Mouse (Mus musculus): ENCODE measurements at regions not wholly inside any gene's neighbourhood (a gene's known extent, or its start where the extent isn't known, plus 50 kb on each side); places are given as distances from the start of the nearest gene placed in this dataset.
"Not testable (repeated sequence)": the region's sequence is repeated elsewhere in the genome, so short reads cannot be mapped to it uniquely, and the experiment has no call there.

DNA sequence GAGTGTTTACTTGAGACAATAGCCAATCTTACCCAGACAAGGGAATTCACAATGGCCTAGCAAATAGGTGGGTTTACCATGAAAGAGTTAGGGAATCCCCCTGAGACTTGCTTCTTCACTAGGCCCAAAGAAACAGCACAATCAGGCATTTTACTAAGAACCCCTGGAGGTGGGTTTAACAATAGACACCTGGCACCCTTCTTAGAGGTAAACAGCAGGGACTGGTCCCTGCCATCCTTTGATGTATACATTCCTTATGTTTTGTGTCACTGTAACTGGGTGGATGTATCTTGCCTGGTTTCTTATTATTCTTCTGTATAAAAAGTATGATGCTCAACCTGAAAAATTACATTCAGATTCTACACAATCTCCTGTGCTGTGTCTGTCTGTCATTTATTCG, 127.7 kb upstream of the Thsd7a start:
- H3K9me3 ChIP-seq (replicated peaks; ENCODE audit: control insufficient read depth, low read length); H3K36me3 ChIP-seq (ENCODE audit: control insufficient read depth, insufficient read depth, low read length); H3K4me1 ChIP-seq (ENCODE audit: control insufficient read depth, insufficient read depth, low read length); H3K4me2 ChIP-seq (ENCODE audit: low read depth, low read length); H3K4me3 ChIP-seq (replicated peaks; ENCODE audit: low read length); H3K9ac ChIP-seq (ENCODE audit: low read length); H3K27me3 ChIP-seq (ENCODE audit: control insufficient read depth, insufficient read depth, low read length); H3K27ac ChIP-seq (ENCODE audit: low read length); ATAC-seq (ENCODE audit: insufficient read depth, low FRiP score): not testable (repeated sequence)
- WGBS: 52% methylated on average over 1 of the region's 1 CpGs

- no peaks in the 10 kb centered on the region for H3K9me3 ChIP-seq (replicated peaks; ENCODE audit: control insufficient read depth, low read length)
- ATAC-seq (ENCODE audit: insufficient read depth, low FRiP score): no peak
- WGBS: 50% methylated on average over 4 of the region's 4 CpGs
Observed at GRCm38 (mm10) chr6:12876366-12876765, 127.2 kb upstream of the Thsd7a start.

DNA sequence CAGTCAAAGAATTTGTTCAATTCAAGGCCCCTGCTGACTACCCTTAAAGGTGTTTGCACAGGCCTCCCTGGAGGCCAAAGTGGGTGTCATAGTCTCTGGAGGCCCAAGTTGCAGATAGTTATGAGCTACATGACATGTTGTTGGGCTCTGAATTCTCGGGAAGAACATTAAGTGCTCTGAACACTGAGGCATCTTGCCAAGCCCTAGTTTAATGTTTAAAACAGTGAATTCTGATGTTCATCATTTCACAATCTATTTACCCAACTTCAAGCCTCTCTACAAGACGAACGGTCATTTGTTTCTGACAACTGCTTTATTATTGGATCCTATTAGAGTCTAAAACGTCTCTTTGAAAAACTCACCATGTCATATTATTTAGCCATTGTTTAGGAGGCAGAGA, 119.0 kb upstream of the Thsd7a start:
- no peak for ATAC-seq (ENCODE audit: insufficient read depth, low FRiP score)
- no peak overlapping the region for H3K27ac ChIP-seq (ENCODE audit: low read length)
- H3K27me3 ChIP-seq (ENCODE audit: control insufficient read depth, insufficient read depth, low read length): no peaks in the 10 kb centered on the region
- no peaks in the 10 kb centered on the region for H3K36me3 ChIP-seq (ENCODE audit: control insufficient read depth, insufficient read depth, low read length)
- H3K9me3 ChIP-seq (replicated peaks; ENCODE audit: control insufficient read depth, low read length): no peaks in the 10 kb centered on the region
- no peak overlapping the region for H3K4me2 ChIP-seq (ENCODE audit: low read depth, low read length)
- no peak overlapping the region for H3K9ac ChIP-seq (ENCODE audit: low read length)
- no peak overlapping the region for H3K4me3 ChIP-seq (replicated peaks; ENCODE audit: low read length)
- no peaks in the 10 kb centered on the region for H3K4me1 ChIP-seq (ENCODE audit: control insufficient read depth, insufficient read depth, low read length)
- 50% methylated on average over 4 of the region's 4 CpGs for WGBS

More at GRCm38 (mm10) chr6:12876366-12876765, 127.2 kb upstream of the Thsd7a start:
- no peaks in the 10 kb centered on the region for H3K27me3 ChIP-seq (ENCODE audit: control insufficient read depth, insufficient read depth, low read length)
- no peak overlapping the region for H3K4me3 ChIP-seq (replicated peaks; ENCODE audit: low read length)
- H3K4me2 ChIP-seq (ENCODE audit: low read depth, low read length): no peak overlapping the region
- no peak overlapping the region for H3K9ac ChIP-seq (ENCODE audit: low read length)
- H3K27ac ChIP-seq (ENCODE audit: low read length): no peak overlapping the region
- H3K36me3 ChIP-seq (ENCODE audit: control insufficient read depth, insufficient read depth, low read length): no peaks in the 10 kb centered on the region
- H3K4me1 ChIP-seq (ENCODE audit: control insufficient read depth, insufficient read depth, low read length): no peaks in the 10 kb centered on the region

DNA sequence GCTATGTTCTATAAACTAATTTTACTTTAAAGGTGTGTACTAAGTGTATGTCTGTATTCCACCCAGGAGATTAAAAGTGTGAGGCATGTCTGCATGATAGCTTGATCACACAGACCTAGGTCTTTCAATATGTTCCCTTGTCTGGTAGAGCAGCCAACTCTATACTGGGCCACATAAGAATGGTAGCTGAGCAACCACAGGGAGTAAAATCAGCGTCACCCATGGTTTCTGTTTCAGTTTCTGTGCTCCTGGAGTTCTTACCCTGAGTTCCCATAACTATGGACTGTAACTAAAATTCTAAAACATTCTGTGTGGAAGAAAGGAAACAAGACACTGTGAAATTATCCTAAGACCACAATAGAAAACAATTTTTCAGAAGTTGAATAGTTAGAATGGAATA, 102.8 kb upstream of the Thsd7a start:
- WGBS: 85% methylated on average over 1 of the region's 1 CpGs
- H3K4me2 ChIP-seq (ENCODE audit: low read depth, low read length): no peak overlapping the region
- no peaks in the 10 kb centered on the region for H3K36me3 ChIP-seq (ENCODE audit: control insufficient read depth, insufficient read depth, low read length)
- H3K9ac ChIP-seq (ENCODE audit: low read length): no peak overlapping the region
- no peaks in the 10 kb centered on the region for H3K4me1 ChIP-seq (ENCODE audit: control insufficient read depth, insufficient read depth, low read length)
- no peaks in the 10 kb centered on the region for H3K27me3 ChIP-seq (ENCODE audit: control insufficient read depth, insufficient read depth, low read length)
- H3K9me3 ChIP-seq (replicated peaks; ENCODE audit: control insufficient read depth, low read length): no peaks in the 10 kb centered on the region
- no peak overlapping the region for H3K27ac ChIP-seq (ENCODE audit: low read length)
- no peak overlapping the region for H3K4me3 ChIP-seq (replicated peaks; ENCODE audit: low read length)
- no peak for ATAC-seq (ENCODE audit: insufficient read depth, low FRiP score)

DNA sequence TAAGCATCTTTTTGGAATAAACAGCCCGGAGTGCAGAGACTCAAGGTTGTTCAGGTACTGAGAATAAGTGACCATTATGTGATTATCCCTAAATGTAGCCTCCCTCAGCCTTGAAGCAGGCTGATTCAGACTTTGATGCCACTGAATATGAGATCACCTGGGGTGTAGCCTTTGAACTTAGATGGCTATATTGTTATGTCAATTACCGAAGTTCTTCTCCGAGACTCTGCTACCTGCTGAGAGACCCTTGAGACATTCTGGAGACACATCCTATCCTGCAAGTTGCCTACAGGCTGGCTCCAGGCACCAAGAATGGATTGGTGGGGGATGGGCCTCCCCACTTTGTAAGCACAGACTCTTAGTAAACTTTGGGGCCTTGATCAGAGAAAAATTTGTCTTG, 85.9 kb upstream of the Thsd7a start:
- not testable (repeated sequence) for H3K4me1 ChIP-seq (ENCODE audit: control insufficient read depth, insufficient read depth, low read length); H3K4me2 ChIP-seq (ENCODE audit: low read depth, low read length); H3K36me3 ChIP-seq (ENCODE audit: control insufficient read depth, insufficient read depth, low read length); H3K27ac ChIP-seq (ENCODE audit: low read length); H3K9me3 ChIP-seq (replicated peaks; ENCODE audit: control insufficient read depth, low read length); ATAC-seq (ENCODE audit: insufficient read depth, low FRiP score); H3K4me3 ChIP-seq (replicated peaks; ENCODE audit: low read length); H3K27me3 ChIP-seq (ENCODE audit: control insufficient read depth, insufficient read depth, low read length); H3K9ac ChIP-seq (ENCODE audit: low read length)
- 88% methylated on average over 3 of the region's 3 CpGs for WGBS

GRCm38 (mm10) chr6:12833358-12833757, 84.1 kb upstream of the Thsd7a start:
- no peak overlapping the region for H3K4me3 ChIP-seq (replicated peaks; ENCODE audit: low read length)
- H3K4me1 ChIP-seq (ENCODE audit: control insufficient read depth, insufficient read depth, low read length): no peaks in the 10 kb centered on the region
- H3K27me3 ChIP-seq (ENCODE audit: control insufficient read depth, insufficient read depth, low read length): no peaks in the 10 kb centered on the region

GRCm38 (mm10) chr6:12831916-12832315, 82.7 kb upstream of the Thsd7a start:
- no peaks in the 10 kb centered on the region for H3K36me3 ChIP-seq (ENCODE audit: control insufficient read depth, insufficient read depth, low read length)
- H3K4me2 ChIP-seq (ENCODE audit: low read depth, low read length): no peak overlapping the region
- H3K9me3 ChIP-seq (replicated peaks; ENCODE audit: control insufficient read depth, low read length): no peaks in the 10 kb centered on the region
- H3K4me1 ChIP-seq (ENCODE audit: control insufficient read depth, insufficient read depth, low read length): no peaks in the 10 kb centered on the region
- ATAC-seq (ENCODE audit: insufficient read depth, low FRiP score): no peak
- no peak overlapping the region for H3K9ac ChIP-seq (ENCODE audit: low read length)
- no peak overlapping the region for H3K4me3 ChIP-seq (replicated peaks; ENCODE audit: low read length)
- no peak overlapping the region for H3K27ac ChIP-seq (ENCODE audit: low read length)
- no peaks in the 10 kb centered on the region for H3K27me3 ChIP-seq (ENCODE audit: control insufficient read depth, insufficient read depth, low read length)

More at GRCm38 (mm10) chr6:12833358-12833757, 84.1 kb upstream of the Thsd7a start:
- Histone ChIP-seq H3K36me3 (ENCODE audit: control insufficient read depth, insufficient read depth, low read length) (no peaks in the 10 kb centered on the region), H3K9me3 (replicated peaks; ENCODE audit: control insufficient read depth, low read length) (no peaks in the 10 kb centered on the region), H3K9ac (ENCODE audit: low read length) (no peak overlapping the region), H3K27ac (ENCODE audit: low read length) (no peak overlapping the region), H3K4me2 (ENCODE audit: low read depth, low read length) (no peak overlapping the region)
- ATAC-seq (ENCODE audit: insufficient read depth, low FRiP score): no peak
- WGBS: 54% methylated on average over 5 of the region's 5 CpGs

DNA sequence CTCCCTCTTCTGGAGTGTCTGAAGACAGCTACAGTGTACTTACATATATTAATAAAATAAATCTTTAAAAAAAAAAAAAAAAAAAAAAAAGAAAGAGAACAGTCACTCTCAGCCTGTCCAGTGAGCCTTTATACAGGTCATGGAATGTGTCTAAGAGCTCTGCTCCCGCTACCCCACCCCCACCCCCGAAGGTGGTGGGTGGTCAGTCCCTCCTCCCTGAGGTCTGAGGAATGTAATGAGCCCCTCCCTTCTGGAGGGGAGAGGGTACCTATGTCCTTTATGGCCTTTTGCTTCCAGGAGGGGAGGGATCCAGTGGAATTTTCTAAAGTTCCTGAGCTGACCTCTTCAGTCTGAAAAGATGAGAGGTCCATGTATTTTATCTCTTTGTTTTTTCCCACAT, 82.3 kb upstream of the Thsd7a start:
- Histone ChIP-seq H3K4me3 (replicated peaks; ENCODE audit: low read length) (no peak overlapping the region), H3K9ac (ENCODE audit: low read length) (no peak overlapping the region), H3K9me3 (replicated peaks; ENCODE audit: control insufficient read depth, low read length) (no peaks in the 10 kb centered on the region), H3K4me2 (ENCODE audit: low read depth, low read length) (no peak overlapping the region), H3K27me3 (ENCODE audit: control insufficient read depth, insufficient read depth, low read length) (no peaks in the 10 kb centered on the region), H3K27ac (ENCODE audit: low read length) (no peak overlapping the region), H3K36me3 (ENCODE audit: control insufficient read depth, insufficient read depth, low read length) (no peaks in the 10 kb centered on the region), H3K4me1 (ENCODE audit: control insufficient read depth, insufficient read depth, low read length) (no peaks in the 10 kb centered on the region)
- no peak for ATAC-seq (ENCODE audit: insufficient read depth, low FRiP score)
- WGBS: 67% methylated on average over 2 of the region's 2 CpGs

GRCm38 (mm10) chr6:12827745-12828144, 78.5 kb upstream of the Thsd7a start:
- H3K9ac ChIP-seq (ENCODE audit: low read length): no peak overlapping the region
- ATAC-seq (ENCODE audit: insufficient read depth, low FRiP score): no peak
- H3K36me3 ChIP-seq (ENCODE audit: control insufficient read depth, insufficient read depth, low read length): no peaks in the 10 kb centered on the region
- H3K4me1 ChIP-seq (ENCODE audit: control insufficient read depth, insufficient read depth, low read length): no peaks in the 10 kb centered on the region
- H3K4me3 ChIP-seq (replicated peaks; ENCODE audit: low read length): no peak overlapping the region
- H3K27ac ChIP-seq (ENCODE audit: low read length): no peak overlapping the region
- no peak overlapping the region for H3K4me2 ChIP-seq (ENCODE audit: low read depth, low read length)
- 50% methylated on average over 4 of the region's 4 CpGs for WGBS
- no peaks in the 10 kb centered on the region for H3K9me3 ChIP-seq (replicated peaks; ENCODE audit: control insufficient read depth, low read length)
- no peaks in the 10 kb centered on the region for H3K27me3 ChIP-seq (ENCODE audit: control insufficient read depth, insufficient read depth, low read length)

Measured in stomach, embryonic 16.5 days (tissue).